Mouse (Mus musculus) cerebellum, adult 11-12 months (tissue): ENCODE measurements around the gene Gcnt2.

Experiments
- DNase-seq: peaks from one replicate; pipeline ENCODE4 v3.0.0; 2022

Gene Gcnt2

GRCm38 (mm10) chr13:41000926-41001639 lies 141.5 kb downstream of the Gcnt2 start, which contains the start of gene Pak1ip1:
Gene Pak1ip1 (plus strand): TSS chr13:41001023.
- peak; percentile 92 for DNase-seq

- no peak for DNase-seq
Measured at GRCm38 (mm10) chr13:41002001-41002400, 142.4 kb downstream of the Gcnt2 start.

GRCm38 (mm10) chr13:41006244-41006643 lies 146.7 kb downstream of the Gcnt2 start:
- no peak for DNase-seq

- no peak for DNase-seq
Measured at GRCm38 (mm10) chr13:41008271-41008670, 148.7 kb downstream of the Gcnt2 start.

- no peak for DNase-seq
Measured at GRCm38 (mm10) chr13:41008946-41009345, 149.4 kb downstream of the Gcnt2 start.
